Mouse (Mus musculus) cerebellum, adult 8-10 months (tissue): ENCODE data around the gene Rgs6.
A peak's percentile ranks its signal among the peaks of the same experiment; 100 is the strongest.

Experiments
- DNase-seq: peaks from one replicate; pipeline ENCODE4 v3.0.0; 2022

Gene Rgs6

GRCm38 (mm10) chr12:82664598-82664997, 76.5 kb downstream of the Rgs6 start:
- DNase-seq, result no peak

- DNase-seq, result peak; percentile 12
These were observed 79.3 kb downstream of the Rgs6 start for GRCm38 (mm10) chr12:82667441-82667840.

- DNase-seq, result no peak
These were observed 82.2 kb downstream of the Rgs6 start for GRCm38 (mm10) chr12:82670201-82670737.

GRCm38 (mm10) chr12:82671591-82671990, 83.5 kb downstream of the Rgs6 start:
- DNase-seq, result no peak

- no peak for DNase-seq
These were observed 87.0 kb downstream of the Rgs6 start for GRCm38 (mm10) chr12:82675137-82675536.

GRCm38 (mm10) chr12:82687015-82687414, 98.9 kb downstream of the Rgs6 start:
- DNase-seq, result no peak

- DNase-seq, result no peak
These were observed 110.9 kb downstream of the Rgs6 start for GRCm38 (mm10) chr12:82698886-82699527.

GRCm38 (mm10) chr12:82699528-82699905, 111.4 kb downstream of the Rgs6 start:
- no peak for DNase-seq

GRCm38 (mm10) chr12:82700241-82700640, 112.1 kb downstream of the Rgs6 start:
- DNase-seq, result no peak

GRCm38 (mm10) chr12:82700840-82701239, 112.7 kb downstream of the Rgs6 start:
- peak; percentile 19 for DNase-seq

- no peak for DNase-seq
These were observed 113.3 kb downstream of the Rgs6 start for GRCm38 (mm10) chr12:82701359-82701758.

- no peak for DNase-seq
These were observed 122.3 kb downstream of the Rgs6 start for GRCm38 (mm10) chr12:82710376-82710775.

- no peak for DNase-seq
These were observed 126.2 kb downstream of the Rgs6 start for GRCm38 (mm10) chr12:82714284-82714683.

GRCm38 (mm10) chr12:82723017-82723540, 135.0 kb downstream of the Rgs6 start:
- no peak for DNase-seq

- DNase-seq, result no peak
These were observed 138.2 kb downstream of the Rgs6 start for GRCm38 (mm10) chr12:82726255-82726654.

- DNase-seq, result no peak
These were observed 143.5 kb downstream of the Rgs6 start for GRCm38 (mm10) chr12:82731587-82731986.

- DNase-seq, result no peak
These were observed 154.9 kb downstream of the Rgs6 start for GRCm38 (mm10) chr12:82742955-82743354.

- DNase-seq, result no peak
These were observed 155.9 kb downstream of the Rgs6 start for GRCm38 (mm10) chr12:82744026-82744425.

GRCm38 (mm10) chr12:82744826-82745225, 156.7 kb downstream of the Rgs6 start:
- DNase-seq, result no peak

- no peak for DNase-seq
These were observed 159.0 kb downstream of the Rgs6 start for GRCm38 (mm10) chr12:82747099-82747498.

- DNase-seq, result no peak
These were observed 163.8 kb downstream of the Rgs6 start for GRCm38 (mm10) chr12:82751846-82752245.

GRCm38 (mm10) chr12:82754501-82754900, 166.4 kb downstream of the Rgs6 start:
- DNase-seq, result no peak

GRCm38 (mm10) chr12:82756756-82757155, 168.7 kb downstream of the Rgs6 start:
- no peak for DNase-seq

- DNase-seq, result no peak
These were observed 169.3 kb downstream of the Rgs6 start for GRCm38 (mm10) chr12:82757367-82757766.

GRCm38 (mm10) chr12:82762046-82762445, 174.0 kb downstream of the Rgs6 start:
- DNase-seq, result no peak
